Mouse (Mus musculus): ENCODE data around the gene Stx8. TPM values are rescaled to one million over a fixed set of nuclear protein-coding genes. Genes with fewer than 3 reads are reported as not detected.
A peak's percentile ranks its signal among the peaks of the same experiment; 100 is the strongest.

Stx8 gene
- 10 to 100 TPM; 33.4 to 35.0 TPM for total RNA-seq (2021)
- long read RNA-seq, experiment 1, full-length matches to known transcripts = 15 of 22 reads
- long read RNA-seq, experiment 1, partial matches to known transcripts = 0 of 22 reads
- long read RNA-seq, experiment 1, other reads (novel, unspliced or antisense) = 7 of 22 reads
- long read RNA-seq, experiment 2, full-length matches to known transcripts = 23 of 28 reads
- long read RNA-seq, experiment 2, partial matches to known transcripts = 2 of 28 reads
- long read RNA-seq, experiment 2, other reads (novel, unspliced or antisense) = 3 of 28 reads

DNA sequence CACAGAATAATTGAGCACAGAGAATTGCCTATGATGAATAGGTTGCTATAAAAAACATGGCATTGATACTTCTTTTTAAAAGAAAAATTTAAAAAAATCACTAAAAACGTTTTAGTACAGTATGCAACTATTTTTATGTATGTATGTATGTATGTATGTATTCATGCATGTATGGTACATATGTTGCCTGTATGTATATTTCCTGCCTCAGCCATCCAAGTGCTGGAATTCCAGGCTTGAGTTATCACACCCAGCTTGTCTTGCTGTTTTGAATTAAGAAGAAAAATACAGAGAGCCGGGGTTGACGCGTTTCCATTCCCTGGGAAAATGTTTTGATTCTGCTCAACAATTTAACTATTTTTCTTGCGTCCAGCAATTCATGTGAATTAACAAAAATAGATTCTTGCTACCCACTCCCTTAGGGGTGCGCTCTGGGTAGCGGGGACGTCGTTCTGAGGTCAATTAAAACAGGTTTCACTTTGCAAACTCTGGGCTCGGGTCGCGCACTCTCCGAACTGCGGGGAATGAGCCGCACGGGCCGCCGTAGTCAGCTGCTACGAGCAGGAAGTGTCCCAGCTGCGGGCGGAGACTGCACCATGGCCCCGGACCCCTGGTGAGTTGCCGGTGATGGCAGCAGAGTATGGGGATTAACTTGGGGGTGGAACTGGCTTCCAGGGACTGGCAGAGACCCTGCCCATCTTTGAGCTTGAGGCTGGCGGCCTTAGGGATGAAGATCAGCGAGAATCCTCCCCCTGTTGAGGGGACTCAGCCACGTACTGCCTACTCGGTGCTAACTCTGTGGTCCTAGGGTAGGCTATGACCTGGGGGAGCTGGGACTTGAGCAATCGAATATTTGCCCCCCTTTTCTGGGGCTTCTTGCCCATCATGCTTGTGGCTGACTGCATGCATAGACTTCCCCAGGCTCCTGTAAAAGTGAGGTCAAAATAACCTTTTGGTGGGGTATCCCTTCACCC is at the start of gene Stx8:
Gene Stx8, plus strand, starts transcription at position 289 of the 974 bp plus-strand sequence.
- no peak for TF ChIP-seq CTCF (conservative IDR thresholded peaks at IDR 0.05)
- peak; percentile 86 to 93 for DNase-seq (ENCODE audit: low spot score in 2 of 2)
- Histone ChIP-seq H3K4me3 (peak within 1 kb of the TSS; percentile 95), H3K27ac (peak within 1 kb of the TSS; percentile 80)

DNA sequence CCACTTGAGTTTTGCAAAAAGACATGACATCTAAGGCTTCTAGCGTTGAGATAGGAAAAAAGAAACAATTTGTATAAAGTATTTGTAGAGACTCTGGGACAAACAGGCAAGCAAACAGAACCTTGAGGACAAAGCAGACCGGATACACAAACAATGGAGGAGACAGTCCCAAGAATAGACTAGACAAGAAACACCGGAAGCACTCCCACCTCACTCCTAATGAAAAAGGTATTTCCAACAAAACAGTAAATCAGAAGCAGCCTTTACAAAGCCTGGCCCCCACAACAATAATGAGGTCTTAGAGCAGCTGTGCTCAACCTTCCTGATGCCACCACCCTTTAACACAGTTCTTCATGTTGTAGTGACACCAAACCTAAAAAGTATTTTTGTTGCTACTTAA is 48.9 kb upstream of the Stx8 start:
- no peak for DNase-seq (ENCODE audit: low spot score in 2 of 2)
- no peak for TF ChIP-seq CTCF (conservative IDR thresholded peaks at IDR 0.05)
- H3K27ac ChIP-seq = no peak overlapping the region
- H3K4me3 ChIP-seq = no peak overlapping the region

DNA sequence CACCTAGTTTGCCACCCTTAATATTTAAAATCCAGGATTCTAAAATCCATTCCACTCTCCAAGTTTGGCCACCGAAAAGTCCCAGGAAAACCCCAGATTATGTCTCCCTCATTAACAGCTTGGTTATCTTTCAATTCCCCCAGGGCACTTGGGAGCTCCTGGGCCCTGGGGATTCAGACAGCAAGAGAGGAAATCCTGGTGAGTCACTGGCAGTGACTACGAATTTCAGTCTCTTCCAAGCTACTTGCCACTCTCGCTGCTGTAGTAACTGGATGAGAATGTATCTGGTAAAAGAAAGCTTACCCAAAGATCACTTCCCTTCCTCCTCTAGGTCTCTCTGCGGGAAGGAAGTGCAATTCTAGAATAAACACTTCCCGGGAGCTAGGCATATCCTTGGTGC is 46.4 kb upstream of the Stx8 start:
- TF ChIP-seq CTCF (conservative IDR thresholded peaks at IDR 0.05) = no peak
- no peak overlapping the region for H3K27ac ChIP-seq
- no peak for DNase-seq (ENCODE audit: low spot score in 2 of 2)
- no peak overlapping the region for H3K4me3 ChIP-seq

DNA sequence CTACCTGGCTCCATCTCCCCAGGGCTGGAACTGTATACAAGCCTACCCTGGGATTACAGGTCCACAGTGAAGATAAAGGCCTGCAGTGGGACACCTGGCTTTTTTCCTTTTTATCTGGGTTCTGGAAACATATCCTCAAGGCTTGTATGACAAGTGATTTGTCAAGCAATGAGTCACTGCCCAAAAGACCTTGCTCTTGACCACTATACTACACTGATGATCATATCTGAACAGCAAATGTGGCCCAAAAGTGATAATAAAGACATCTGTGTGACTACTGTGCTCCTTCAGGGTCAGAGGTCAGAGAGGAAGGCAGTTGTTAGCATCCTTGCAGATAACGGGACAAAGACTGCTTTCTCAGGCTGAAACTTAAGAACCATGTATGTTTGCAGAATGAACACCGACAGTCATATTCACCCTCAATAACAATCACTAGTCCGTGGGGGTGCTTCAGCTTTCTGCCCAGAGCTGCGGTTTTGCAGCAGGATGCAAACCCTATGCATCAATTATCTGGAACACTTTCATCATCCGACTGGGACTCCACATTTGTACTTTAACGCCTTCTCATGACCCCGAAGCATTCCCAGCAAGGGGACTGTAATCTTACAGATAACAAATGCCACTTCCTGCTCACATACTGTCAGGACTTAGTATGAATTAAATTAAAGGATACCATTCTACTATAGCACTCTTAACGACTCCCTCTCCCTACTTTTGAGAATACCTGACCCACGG is 45.6 kb upstream of the Stx8 start:
- Histone ChIP-seq H3K27ac (no peak overlapping the region), H3K4me3 (no peak overlapping the region)
- DNase-seq (ENCODE audit: low spot score in 2 of 2) = no peak
- TF ChIP-seq CTCF (conservative IDR thresholded peaks at IDR 0.05) = no peak

DNA sequence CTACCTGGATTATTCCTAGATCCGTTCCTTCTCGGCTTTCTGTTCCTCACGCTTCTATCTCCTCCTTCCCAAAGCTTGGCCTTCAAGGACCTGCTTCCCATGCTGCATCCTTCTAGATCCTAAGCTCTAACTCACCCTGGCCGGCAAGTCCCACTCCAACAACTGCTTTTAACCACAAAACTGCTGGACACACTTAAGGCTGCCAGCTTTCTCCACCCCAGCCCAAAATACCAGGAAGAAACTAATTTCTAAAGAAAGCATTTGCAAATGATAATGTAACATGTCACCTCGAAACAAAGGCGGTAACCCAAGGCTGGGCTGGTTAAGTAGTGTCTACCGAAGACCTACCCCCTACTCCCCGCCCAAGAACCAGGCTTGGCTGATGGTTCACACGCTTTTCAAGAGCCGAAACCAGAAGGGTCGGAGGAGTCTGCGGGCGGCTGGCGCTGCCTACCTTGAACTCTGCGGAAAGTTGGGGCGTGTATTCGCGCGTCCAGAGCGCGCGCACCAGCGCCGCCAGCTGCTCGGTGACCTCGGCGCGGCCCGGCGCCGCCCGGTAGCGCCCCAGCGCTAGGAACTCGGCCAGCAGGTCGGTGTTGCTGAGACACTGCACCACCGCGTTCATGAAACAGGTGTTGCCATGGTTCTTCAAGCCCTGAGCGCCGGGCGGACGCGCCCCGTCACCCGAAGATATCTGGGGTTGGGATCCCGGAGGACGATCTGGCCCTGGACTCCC is 44.7 kb upstream of the Stx8 start:
- no peak for TF ChIP-seq CTCF (conservative IDR thresholded peaks at IDR 0.05)
- Histone ChIP-seq H3K4me3 (peak overlapping the region; percentile 60), H3K27ac (peak overlapping the region; percentile 57; the same call in 1 of the 2 replicates)
- no peak for DNase-seq (ENCODE audit: low spot score in 2 of 2)

DNA sequence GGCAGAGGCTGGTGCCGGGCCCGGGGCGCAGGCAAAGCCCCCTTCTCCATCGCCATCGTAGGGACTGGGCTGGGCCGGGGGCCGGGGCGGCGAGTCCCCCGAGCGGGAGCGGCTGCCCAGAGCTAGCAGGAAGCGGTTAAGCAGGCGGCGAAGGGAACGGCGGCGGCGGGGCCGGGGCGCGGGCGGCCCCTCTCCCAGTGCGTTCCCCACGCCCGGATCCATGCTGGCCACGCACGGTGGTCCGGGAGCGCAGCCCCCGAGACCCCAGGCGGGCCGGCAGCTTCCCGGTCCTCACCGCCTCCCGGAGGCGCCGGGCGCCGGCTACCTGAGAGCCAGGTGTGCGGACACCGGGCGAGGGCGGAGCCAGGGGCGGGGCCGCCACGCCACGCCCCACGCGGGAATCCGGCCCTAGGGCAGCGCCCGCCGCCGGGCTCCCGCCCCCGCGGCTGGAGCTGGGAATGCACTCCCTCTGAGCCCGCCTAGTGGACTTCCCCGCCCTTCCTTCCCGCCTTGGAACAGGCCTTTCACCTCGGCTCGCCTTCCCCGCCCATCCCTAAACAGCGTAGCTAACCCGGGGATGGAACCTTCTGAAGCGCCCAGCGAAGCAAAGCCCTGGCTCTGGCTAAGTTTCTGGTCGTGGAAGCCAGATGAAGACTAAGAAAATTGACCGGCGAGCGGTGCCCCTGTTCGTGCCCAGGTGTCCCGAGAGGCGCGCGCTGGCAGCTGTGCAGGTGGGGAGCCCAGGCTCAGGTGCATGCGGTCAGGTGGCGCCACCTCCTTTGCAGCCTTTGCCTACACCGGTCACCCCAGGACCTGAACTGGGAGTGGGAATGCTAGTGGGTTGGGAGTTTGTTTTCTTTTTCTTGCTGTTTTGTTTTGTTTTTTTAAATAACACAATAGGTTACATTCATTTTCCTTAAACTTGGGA is 43.9 kb upstream of the Stx8 start, which contains the start of gene Usp43:
Gene Usp43, minus strand, starts transcription at position 327 of the 928 bp plus-strand sequence.
- peak; percentile 39 for TF ChIP-seq CTCF (conservative IDR thresholded peaks at IDR 0.05)
- no peak for DNase-seq (ENCODE audit: low spot score in 2 of 2)
- peak within 1 kb of the TSS; percentile 57; the same call in 1 of the 2 replicates for H3K27ac ChIP-seq
- peak within 1 kb of the TSS; percentile 60 for H3K4me3 ChIP-seq

DNA sequence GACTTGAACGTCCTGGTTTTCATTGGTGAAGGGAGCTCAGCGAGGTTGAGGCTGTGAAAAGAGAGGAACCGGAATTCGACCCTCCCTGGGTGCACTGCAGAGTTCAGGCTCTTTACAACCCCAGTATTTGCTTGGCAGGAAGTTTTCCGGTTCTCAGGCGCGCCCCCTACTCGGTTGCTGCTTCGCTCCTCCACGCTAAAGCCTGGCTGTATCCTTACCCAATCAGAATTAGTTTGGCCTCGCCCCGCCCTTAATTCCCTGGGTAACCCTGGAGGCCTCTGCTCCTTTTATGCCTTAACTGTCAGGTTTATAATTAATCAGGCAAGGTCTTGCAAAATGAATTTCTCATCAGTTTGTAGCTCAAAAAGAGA is 43.3 kb upstream of the Stx8 start:
- DNase-seq (ENCODE audit: low spot score in 2 of 2) = peak; percentile 35 to 42
- Histone ChIP-seq H3K4me3 (peak overlapping the region; percentile 60), H3K27ac (peak overlapping the region; percentile 37; the same call in 1 of the 2 replicates)
- peak; percentile 50 for TF ChIP-seq CTCF (conservative IDR thresholded peaks at IDR 0.05)

DNA sequence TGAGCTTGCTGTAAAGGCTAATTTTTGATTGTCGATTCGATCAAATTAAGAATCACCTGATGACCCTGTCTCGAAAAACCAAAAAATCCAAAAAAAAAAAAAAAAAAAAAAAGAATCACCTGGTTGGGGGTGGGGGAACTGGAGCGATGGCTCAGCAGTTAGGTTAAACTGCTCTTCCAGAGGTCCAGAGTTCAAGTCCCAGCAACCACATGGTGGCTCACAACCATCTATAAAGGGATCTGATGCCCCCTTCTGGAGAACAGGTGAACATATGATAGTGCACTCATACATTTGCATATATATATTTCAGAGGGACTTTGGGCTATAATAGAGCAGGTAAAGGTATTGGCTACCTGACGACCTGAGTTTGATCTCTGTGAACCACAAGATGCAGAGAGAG is 42.3 kb upstream of the Stx8 start:
- Histone ChIP-seq H3K27ac (no peak overlapping the region), H3K4me3 (no peak overlapping the region)
- DNase-seq (ENCODE audit: low spot score in 2 of 2) = no peak
- TF ChIP-seq CTCF (conservative IDR thresholded peaks at IDR 0.05) = peak; percentile 54

DNA sequence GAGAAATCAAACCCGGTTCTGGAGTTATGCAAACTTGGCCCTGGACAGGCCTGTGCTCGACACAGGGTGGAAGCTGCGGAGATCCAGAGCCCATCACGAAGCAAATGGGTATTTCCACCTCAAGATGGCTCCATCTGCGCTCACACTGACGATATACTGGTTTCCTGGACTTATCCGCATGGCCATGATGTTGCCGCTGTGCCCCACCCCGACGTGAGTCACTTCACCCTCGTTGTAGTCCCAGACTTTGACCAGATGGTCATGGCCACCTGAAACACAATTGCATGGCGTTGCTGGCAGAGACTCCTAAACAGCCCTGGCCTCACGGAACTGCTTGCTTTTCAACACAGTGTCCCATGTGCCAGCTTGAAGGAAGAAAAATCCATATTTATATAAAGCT is 41.0 kb upstream of the Stx8 start:
- DNase-seq (ENCODE audit: low spot score in 2 of 2) = no peak
- no peak overlapping the region for H3K27ac ChIP-seq
- no peak overlapping the region for H3K4me3 ChIP-seq
- no peak for TF ChIP-seq CTCF (conservative IDR thresholded peaks at IDR 0.05)

DNA sequence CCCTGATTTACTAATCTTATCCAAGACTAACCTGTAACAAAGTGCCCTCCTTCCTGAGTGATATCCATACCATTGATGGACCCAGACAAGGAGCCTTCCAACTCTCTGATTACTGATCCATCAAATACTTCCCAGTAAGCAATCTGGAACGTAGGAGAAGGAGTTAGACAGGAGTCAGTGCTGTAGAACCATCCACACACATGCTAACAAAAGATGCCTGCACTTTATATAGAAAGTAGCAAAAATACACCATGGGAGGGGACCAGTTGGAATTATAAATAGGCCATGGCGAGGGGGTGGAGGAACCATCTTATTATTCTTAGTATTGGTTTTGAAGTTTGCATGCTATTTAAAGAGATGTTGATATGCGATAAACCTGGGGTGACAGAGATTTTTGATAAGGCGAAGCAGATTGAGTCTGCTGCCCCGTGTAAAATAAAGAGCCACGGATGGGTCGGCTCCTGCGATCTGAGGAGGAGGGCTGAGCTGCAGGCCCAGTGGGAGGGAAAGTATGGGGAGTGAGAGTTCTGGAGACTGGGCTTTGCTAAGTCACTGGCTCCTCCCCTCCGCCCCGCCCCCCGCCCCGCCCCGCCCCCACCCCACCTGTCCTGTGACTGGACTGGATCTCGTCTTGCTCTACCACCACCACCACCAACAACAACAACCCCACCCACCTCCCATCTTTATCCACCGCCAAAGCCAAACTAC is 39.5 kb upstream of the Stx8 start:
- no peak for DNase-seq (ENCODE audit: low spot score in 2 of 2)
- H3K27ac ChIP-seq = no peak overlapping the region

DNA sequence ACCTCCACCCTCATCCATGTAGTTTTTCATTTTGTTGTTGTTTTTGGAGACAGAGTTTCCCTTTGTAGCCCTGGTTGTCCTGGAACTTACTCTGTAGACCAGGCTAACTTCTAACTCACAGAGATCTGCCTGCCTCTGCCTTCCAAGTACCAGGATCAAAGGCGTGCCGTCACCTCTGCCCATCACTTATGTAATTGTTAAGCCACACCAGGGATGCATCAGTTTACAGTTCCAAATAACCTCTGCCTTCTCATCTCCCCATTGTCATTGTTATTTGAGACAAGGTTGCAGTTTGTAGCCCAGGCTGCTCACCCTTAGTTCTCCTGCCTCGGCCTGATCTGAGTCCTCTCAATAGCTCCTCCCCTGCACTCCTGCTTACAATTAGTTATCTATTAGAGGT is 33.8 kb upstream of the Stx8 start:
- no peak overlapping the region for H3K27ac ChIP-seq
- H3K4me3 ChIP-seq = no peak overlapping the region
- DNase-seq (ENCODE audit: low spot score in 2 of 2) = no peak
- TF ChIP-seq CTCF (conservative IDR thresholded peaks at IDR 0.05) = no peak

More for the DNA sequence above, 39.5 kb upstream of the Stx8 start:
- no peak for TF ChIP-seq CTCF (conservative IDR thresholded peaks at IDR 0.05)
- no peak overlapping the region for H3K4me3 ChIP-seq
